Mouse (Mus musculus): ENCODE results near the gene Rngtt. TPM values are rescaled to one million over a fixed set of nuclear protein-coding genes. Genes with fewer than 3 reads are reported as not detected.

The Rngtt gene
- polyA plus RNA-seq, 1 experiment from 2014 or later: 19.0 TPM

GRCm38 (mm10) chr4:33466970-33467399, 156.9 kb downstream of the Rngtt start:
- 90% methylated on average over 2 of the region's 2 CpGs for WGBS

GRCm38 (mm10) chr4:33467627-33468026, 157.5 kb downstream of the Rngtt start:
- 84% methylated on average over 1 of the region's 1 CpGs for WGBS
- Histone ChIP-seq H3K9me3 (no peaks in the 10 kb centered on the region), H3K4me1 (replicated peaks) (no peaks in the 10 kb centered on the region), H3K27me3 (no peaks in the 10 kb centered on the region), H3K4me3 (no peak overlapping the region), H3K4me2 (no peak overlapping the region), H3K9ac (no peak overlapping the region), H3K27ac (replicated peaks) (no peak overlapping the region), H3K36me3 (no peaks in the 10 kb centered on the region)
- no peak for ATAC-seq (ENCODE audit: low FRiP score, low read depth)

More at GRCm38 (mm10) chr4:33466970-33467399, 156.9 kb downstream of the Rngtt start:
- Histone ChIP-seq H3K27ac (replicated peaks) (no peak overlapping the region), H3K4me3 (no peak overlapping the region), H3K36me3 (no peaks in the 10 kb centered on the region), H3K4me1 (replicated peaks) (no peaks in the 10 kb centered on the region), H3K27me3 (no peaks in the 10 kb centered on the region), H3K4me2 (no peak overlapping the region), H3K9ac (no peak overlapping the region), H3K9me3 (no peaks in the 10 kb centered on the region)
- no peak for ATAC-seq (ENCODE audit: low FRiP score, low read depth)

GRCm38 (mm10) chr4:33468151-33468550, 158.0 kb downstream of the Rngtt start:
- no peaks in the 10 kb centered on the region for H3K27me3 ChIP-seq
- no peaks in the 10 kb centered on the region for H3K36me3 ChIP-seq
- H3K4me3 ChIP-seq: no peak overlapping the region
- H3K27ac ChIP-seq (replicated peaks): no peak overlapping the region
- H3K4me1 ChIP-seq (replicated peaks): no peaks in the 10 kb centered on the region
- no peak overlapping the region for H3K9ac ChIP-seq
- H3K9me3 ChIP-seq: no peaks in the 10 kb centered on the region
- 86% methylated on average over 3 of the region's 3 CpGs for WGBS
- no peak overlapping the region for H3K4me2 ChIP-seq
- ATAC-seq (ENCODE audit: low FRiP score, low read depth): no peak

GRCm38 (mm10) chr4:33470671-33471302, 160.7 kb downstream of the Rngtt start:
- WGBS: 100% methylated on average over 1 of the region's 1 CpGs
- Histone ChIP-seq H3K4me1 (replicated peaks) (no peaks in the 10 kb centered on the region), H3K9me3 (no peaks in the 10 kb centered on the region), H3K36me3 (no peaks in the 10 kb centered on the region), H3K9ac (no peak overlapping the region), H3K4me3 (no peak overlapping the region), H3K27ac (replicated peaks) (no peak overlapping the region), H3K4me2 (no peak overlapping the region), H3K27me3 (no peaks in the 10 kb centered on the region)
- no peak for ATAC-seq (ENCODE audit: low FRiP score, low read depth)

GRCm38 (mm10) chr4:33478011-33478785, 168.1 kb downstream of the Rngtt start:
- H3K27me3 ChIP-seq: no peaks in the 10 kb centered on the region
- no peaks in the 10 kb centered on the region for H3K36me3 ChIP-seq
- no peak overlapping the region for H3K4me2 ChIP-seq
- H3K9me3 ChIP-seq: no peaks in the 10 kb centered on the region
- H3K27ac ChIP-seq (replicated peaks): no peak overlapping the region
- WGBS: 87% methylated on average over 8 of the region's 8 CpGs
- H3K4me3 ChIP-seq: no peak overlapping the region
- H3K9ac ChIP-seq: no peak overlapping the region
- ATAC-seq (ENCODE audit: low FRiP score, low read depth): no peak
- 0 out of 2 replicates have a peak, but pooled peaks cover 3% of the 10 kb centered on the region for H3K4me1 ChIP-seq (replicated peaks)

- H3K4me1 ChIP-seq (replicated peaks): 0 out of 2 replicates have a peak, but pooled peaks cover 3% of the 10 kb centered on the region
- H3K9me3 ChIP-seq: no peaks in the 10 kb centered on the region
- H3K27me3 ChIP-seq: no peaks in the 10 kb centered on the region
- H3K9ac ChIP-seq: no peak overlapping the region
- no peak overlapping the region for H3K4me3 ChIP-seq
- no peak for ATAC-seq (ENCODE audit: low FRiP score, low read depth)
- H3K27ac ChIP-seq (replicated peaks): no peak overlapping the region
- no peak overlapping the region for H3K4me2 ChIP-seq
- H3K36me3 ChIP-seq: no peaks in the 10 kb centered on the region
Observed at GRCm38 (mm10) chr4:33481721-33482120, 171.6 kb downstream of the Rngtt start.

- 50% methylated on average over 1 of the region's 1 CpGs for WGBS
- H3K27ac ChIP-seq (replicated peaks): no peak overlapping the region
- no peak overlapping the region for H3K4me2 ChIP-seq
- H3K27me3 ChIP-seq: no peaks in the 10 kb centered on the region
- H3K9ac ChIP-seq: no peak overlapping the region
- no peaks in the 10 kb centered on the region for H3K9me3 ChIP-seq
- H3K4me1 ChIP-seq (replicated peaks): 0 out of 2 replicates have a peak, but pooled peaks cover 3% of the 10 kb centered on the region
- H3K4me3 ChIP-seq: no peak overlapping the region
- H3K36me3 ChIP-seq: no peaks in the 10 kb centered on the region
- ATAC-seq (ENCODE audit: low FRiP score, low read depth): no peak
Observed at GRCm38 (mm10) chr4:33486050-33486449, 175.9 kb downstream of the Rngtt start.

- no peaks in the 10 kb centered on the region for H3K36me3 ChIP-seq
- 82% methylated on average over 1 of the region's 1 CpGs for WGBS
- H3K4me2 ChIP-seq: no peak overlapping the region
- no peak for ATAC-seq (ENCODE audit: low FRiP score, low read depth)
- no peak overlapping the region for H3K4me3 ChIP-seq
- no peak overlapping the region for H3K27ac ChIP-seq (replicated peaks)
- H3K9me3 ChIP-seq: no peaks in the 10 kb centered on the region
- H3K4me1 ChIP-seq (replicated peaks): no peaks in the 10 kb centered on the region
- no peaks in the 10 kb centered on the region for H3K27me3 ChIP-seq
- H3K9ac ChIP-seq: no peak overlapping the region
Observed at GRCm38 (mm10) chr4:33491108-33491507, 181.0 kb downstream of the Rngtt start.

- H3K4me1 ChIP-seq (replicated peaks): peaks cover 13% of the 10 kb centered on the region; the same call in 1 of the 2 replicates
- ATAC-seq (ENCODE audit: low FRiP score, low read depth): no peak
- WGBS: 100% methylated on average over 2 of the region's 2 CpGs
- no peak overlapping the region for H3K27ac ChIP-seq (replicated peaks)
- no peak overlapping the region for H3K4me2 ChIP-seq
- H3K9ac ChIP-seq: no peak overlapping the region
- no peaks in the 10 kb centered on the region for H3K9me3 ChIP-seq
- H3K4me3 ChIP-seq: no peak overlapping the region
- no peaks in the 10 kb centered on the region for H3K27me3 ChIP-seq
- no peaks in the 10 kb centered on the region for H3K36me3 ChIP-seq
Observed at GRCm38 (mm10) chr4:33494377-33494776, 184.3 kb downstream of the Rngtt start.

- no peak for ATAC-seq (ENCODE audit: low FRiP score, low read depth)
- Histone ChIP-seq H3K9me3 (no peaks in the 10 kb centered on the region), H3K4me1 (replicated peaks) (peaks cover 13% of the 10 kb centered on the region; the same call in 1 of the 2 replicates), H3K36me3 (no peaks in the 10 kb centered on the region), H3K27me3 (no peaks in the 10 kb centered on the region), H3K4me3 (no peak overlapping the region), H3K9ac (no peak overlapping the region), H3K4me2 (no peak overlapping the region), H3K27ac (replicated peaks) (no peak overlapping the region)
- WGBS: 38% methylated on average over 2 of the region's 2 CpGs
Observed at GRCm38 (mm10) chr4:33496985-33497384, 186.9 kb downstream of the Rngtt start.

GRCm38 (mm10) chr4:33497657-33498056, 187.5 kb downstream of the Rngtt start:
- no peak overlapping the region for H3K4me2 ChIP-seq
- H3K27me3 ChIP-seq: no peaks in the 10 kb centered on the region
- no peaks in the 10 kb centered on the region for H3K36me3 ChIP-seq
- H3K4me3 ChIP-seq: no peak overlapping the region
- no peak overlapping the region for H3K9ac ChIP-seq
- H3K4me1 ChIP-seq (replicated peaks): peaks cover 13% of the 10 kb centered on the region; the same call in 1 of the 2 replicates
- no peak for ATAC-seq (ENCODE audit: low FRiP score, low read depth)
- H3K27ac ChIP-seq (replicated peaks): no peak overlapping the region
- no peaks in the 10 kb centered on the region for H3K9me3 ChIP-seq

- Histone ChIP-seq H3K9ac (no peak overlapping the region), H3K36me3 (no peaks in the 10 kb centered on the region; the same call in 1 of the 2 replicates), H3K27ac (replicated peaks) (no peak overlapping the region), H3K4me1 (replicated peaks) (peaks cover 13% of the 10 kb centered on the region; the same call in 1 of the 2 replicates), H3K4me3 (no peak overlapping the region), H3K27me3 (no peaks in the 10 kb centered on the region), H3K4me2 (no peak overlapping the region), H3K9me3 (no peaks in the 10 kb centered on the region)
- ATAC-seq (ENCODE audit: low FRiP score, low read depth): no peak
- 45% methylated on average over 4 of the region's 4 CpGs for WGBS
Observed at GRCm38 (mm10) chr4:33498160-33498874, 188.2 kb downstream of the Rngtt start.

All from hindbrain, embryonic 15.5 days (tissue).